Mouse (Mus musculus) hindbrain, embryonic 13.5 days (tissue): Measurements from ENCODE around the gene Clpb. TPM values are rescaled to one million over a fixed set of nuclear protein-coding genes. Genes with fewer than 3 reads are reported as not detected.

Experiments
- ATAC-seq: fragments of 200-750 bp; cut with Nextera tagmentation; 2 replicates; pipeline ENCODE4 v1.8.0; 2017; ENCODE audit warnings: moderate TSS enrichment; ENCODE audit not compliant: low FRiP score
- H3K27ac ChIP-seq: fragments of 300-500 bp; sonication (generic); 2 replicates; pipeline ENCODE4 v1.5.1; 2015; ENCODE audit warnings: inconsistent platforms, mild to moderate bottlenecking, moderate library complexity
- H3K27me3 ChIP-seq: fragments of 300-500 bp; sonication (generic); 2 replicates; pipeline ENCODE4 v1.6.1; 2015; ENCODE audit warnings: mild to moderate bottlenecking, inconsistent platforms
- H3K36me3 ChIP-seq: fragments of 300-500 bp; sonication (generic); 2 replicates; pipeline ENCODE4 v1.6.1; 2015; ENCODE audit warnings: mild to moderate bottlenecking, inconsistent platforms
- H3K4me1 ChIP-seq: fragments of 300-500 bp; sonication (generic); replicated peaks from 2 replicates; pipeline ENCODE4 v1.6.1; 2015; ENCODE audit warnings: inconsistent platforms
- H3K4me2 ChIP-seq: fragments of 300-500 bp; sonication (generic); 2 replicates; pipeline ENCODE4 v1.6.1; 2015; ENCODE audit warnings: inconsistent platforms, mild to moderate bottlenecking, moderate library complexity
- H3K4me3 ChIP-seq: fragments of 300-500 bp; sonication (generic); 2 replicates; pipeline ENCODE4 v1.5.1; 2015; ENCODE audit warnings: mild to moderate bottlenecking, inconsistent platforms
- H3K9ac ChIP-seq: fragments of 300-500 bp; sonication (generic); 2 replicates; pipeline ENCODE4 v1.6.1; 2015; ENCODE audit warnings: mild to moderate bottlenecking, inconsistent platforms
- H3K9me3 ChIP-seq: fragments of 300-500 bp; sonication (generic); 2 replicates; pipeline ENCODE4 v1.6.1; 2016; ENCODE audit warnings: inconsistent platforms
- WGBS: fragments of 180-500 bp; shearing (Covaris S2); methylation state at CpG from one replicate; pipeline ENCODE4 v1.1.7; 2015; 5-methylcytosine and 5-hydroxymethylcytosine counted together
- polyA plus RNA-seq: library from polyadenylated mRNA; unstranded; fragments of >200 nt; fragmentation: Nextera tagmentation; extraction: Ambion mirVana; gene quantifications from 2 replicates; pipeline ENCODE4 v1.2.1, GENCODE M21; 2015

Gene Clpb
- polyA plus RNA-seq, 1 experiment from 2014 or later: 34.6 TPM

DNA sequence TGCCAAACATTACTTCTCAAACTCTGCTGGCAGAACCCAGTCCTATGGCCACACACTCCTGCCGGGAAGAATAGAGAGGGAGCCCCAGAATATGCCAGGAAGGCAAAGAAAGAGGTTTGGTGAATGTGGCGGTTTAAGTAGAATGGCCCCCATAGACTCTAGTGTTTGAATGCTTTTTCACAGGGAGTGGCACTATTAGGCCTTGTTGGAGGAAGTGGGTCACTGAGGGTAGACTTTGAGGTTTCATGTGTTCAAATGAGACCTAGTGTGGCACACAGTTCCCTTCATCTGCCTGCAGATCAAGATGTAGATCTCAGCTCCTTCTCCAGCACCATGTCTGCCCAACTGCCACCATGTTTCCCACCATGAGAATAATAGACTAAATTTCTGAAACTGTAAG is 27.4 kb upstream of the Clpb start:
- H3K27me3 ChIP-seq: no peaks in the 10 kb centered on the region
- WGBS: 86% methylated on average over 2 of the region's 2 CpGs
- no peak overlapping the region for H3K4me2 ChIP-seq
- no peaks in the 10 kb centered on the region for H3K36me3 ChIP-seq
- no peak overlapping the region for H3K4me3 ChIP-seq
- H3K9ac ChIP-seq: no peak overlapping the region
- H3K9me3 ChIP-seq: no peaks in the 10 kb centered on the region
- no peaks in the 10 kb centered on the region for H3K4me1 ChIP-seq
- ATAC-seq: no peak
- H3K27ac ChIP-seq: no peak overlapping the region

DNA sequence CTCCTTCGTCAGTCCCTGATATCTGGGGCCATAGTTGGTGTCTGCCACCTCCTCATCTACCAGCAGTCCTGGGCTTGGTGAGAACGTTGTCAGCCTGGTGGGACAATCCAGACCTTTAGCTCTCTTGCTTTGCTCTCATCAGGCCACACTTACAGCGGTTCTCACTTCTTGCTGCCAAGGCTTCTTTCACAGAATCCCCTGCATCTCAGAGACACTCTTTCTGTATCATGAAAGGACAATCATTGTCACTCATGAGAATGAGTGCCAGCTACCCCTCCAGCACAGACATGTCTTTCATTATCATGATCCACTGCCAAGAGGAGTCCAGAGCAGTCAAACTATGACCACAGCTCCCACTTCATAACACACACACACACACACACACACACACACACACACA is 19.6 kb upstream of the Clpb start:
- no peak overlapping the region for H3K4me3 ChIP-seq
- H3K9me3 ChIP-seq: no peaks in the 10 kb centered on the region
- H3K4me2 ChIP-seq: no peak overlapping the region
- no peaks in the 10 kb centered on the region for H3K4me1 ChIP-seq
- 84% methylated on average over 3 of the region's 3 CpGs for WGBS
- H3K9ac ChIP-seq: no peak overlapping the region
- no peaks in the 10 kb centered on the region for H3K36me3 ChIP-seq
- no peaks in the 10 kb centered on the region for H3K27me3 ChIP-seq
- ATAC-seq: no peak
- no peak overlapping the region for H3K27ac ChIP-seq

DNA sequence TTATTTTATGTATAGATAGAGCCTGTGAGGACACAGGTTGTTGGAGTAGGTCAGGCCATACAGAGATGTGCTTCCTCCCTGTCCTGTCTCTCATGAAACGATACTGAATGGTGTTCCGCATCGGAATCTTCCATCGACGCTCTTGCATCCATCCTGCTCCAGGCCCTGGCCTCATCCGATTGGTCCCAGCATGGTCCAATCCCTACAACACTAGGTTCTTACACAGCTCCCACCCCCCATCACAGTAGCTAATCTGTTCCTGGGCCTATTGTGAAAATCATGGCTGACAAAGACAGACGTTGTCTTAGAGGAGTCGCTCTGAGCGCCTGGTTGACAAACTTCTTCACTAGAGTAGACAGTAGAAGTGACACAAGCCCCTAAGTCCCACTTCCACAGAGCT is 13.7 kb upstream of the Clpb start:
- Histone ChIP-seq H3K4me1 (no peaks in the 10 kb centered on the region), H3K9ac (no peak overlapping the region), H3K4me2 (no peak overlapping the region), H3K27me3 (no peaks in the 10 kb centered on the region), H3K36me3 (no peaks in the 10 kb centered on the region), H3K27ac (no peak overlapping the region), H3K9me3 (no peaks in the 10 kb centered on the region), H3K4me3 (no peak overlapping the region)
- ATAC-seq: no peak
- 83% methylated on average over 9 of the region's 9 CpGs for WGBS

DNA sequence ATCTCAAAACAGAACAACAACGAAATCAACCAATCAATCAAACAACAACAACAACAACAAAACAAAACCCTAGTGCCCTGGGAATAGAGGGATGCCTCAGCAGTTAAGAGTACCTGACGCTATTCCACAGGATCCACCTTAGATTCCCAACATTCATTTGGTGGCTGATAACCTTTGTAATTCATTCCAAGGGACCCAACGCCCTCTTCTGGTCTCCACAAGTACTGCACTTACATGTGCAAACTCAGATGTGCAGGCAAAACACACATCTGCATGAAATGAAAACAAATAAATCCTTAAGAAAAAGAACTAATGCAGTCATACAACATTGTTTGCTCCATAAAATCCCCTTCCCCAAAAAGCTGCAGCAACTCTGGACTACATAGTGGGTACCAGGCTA is 12.9 kb upstream of the Clpb start:
- H3K9me3 ChIP-seq: no peaks in the 10 kb centered on the region
- H3K4me3 ChIP-seq: no peak overlapping the region
- ATAC-seq: no peak
- WGBS: 36% methylated on average over 3 of the region's 3 CpGs
- no peaks in the 10 kb centered on the region for H3K27me3 ChIP-seq
- no peaks in the 10 kb centered on the region for H3K4me1 ChIP-seq
- H3K4me2 ChIP-seq: no peak overlapping the region
- H3K9ac ChIP-seq: no peak overlapping the region
- H3K27ac ChIP-seq: no peak overlapping the region
- H3K36me3 ChIP-seq: no peaks in the 10 kb centered on the region

- H3K27ac ChIP-seq: no peak overlapping the region
- WGBS: 60% methylated on average over 10 of the region's 10 CpGs
- H3K4me1 ChIP-seq: no peaks in the 10 kb centered on the region
- no peak overlapping the region for H3K4me2 ChIP-seq
- peak; percentile 78 for ATAC-seq
- H3K9me3 ChIP-seq: no peaks in the 10 kb centered on the region
- H3K4me3 ChIP-seq: no peak overlapping the region
- H3K9ac ChIP-seq: no peak overlapping the region
- 0 out of 2 replicates have a peak, but pooled peaks cover 3% of the 10 kb centered on the region for H3K27me3 ChIP-seq
- H3K36me3 ChIP-seq: no peaks in the 10 kb centered on the region
These were observed 9.7 kb upstream of the Clpb start for GRCm38 (mm10) chr7:101653681-101654209.

GRCm38 (mm10) chr7:101654936-101655335 is 8.5 kb upstream of the Clpb start:
- no peaks in the 10 kb centered on the region for H3K9me3 ChIP-seq
- H3K27ac ChIP-seq: no peak overlapping the region
- H3K4me3 ChIP-seq: no peak overlapping the region
- 0 out of 2 replicates have a peak, but pooled peaks cover 3% of the 10 kb centered on the region for H3K27me3 ChIP-seq
- H3K36me3 ChIP-seq: no peaks in the 10 kb centered on the region
- H3K4me2 ChIP-seq: no peak overlapping the region
- no peak overlapping the region for H3K9ac ChIP-seq
- no peak for ATAC-seq
- no peaks in the 10 kb centered on the region for H3K4me1 ChIP-seq
- WGBS: 75% methylated on average over 4 of the region's 4 CpGs

- Histone ChIP-seq H3K9me3 (no peaks in the 10 kb centered on the region), H3K36me3 (no peaks in the 10 kb centered on the region), H3K4me2 (no peak overlapping the region), H3K27ac (no peak overlapping the region), H3K27me3 (no peaks in the 10 kb centered on the region), H3K4me1 (peaks cover 28% of the 10 kb centered on the region), H3K9ac (no peak overlapping the region), H3K4me3 (no peak overlapping the region)
- 95% methylated on average over 1 of the region's 1 CpGs for WGBS
- ATAC-seq: no peak
These were observed 1.4 kb upstream of the Clpb start for GRCm38 (mm10) chr7:101662006-101662405.

- Histone ChIP-seq H3K27ac (no peak overlapping the region), H3K27me3 (no peaks in the 10 kb centered on the region), H3K9me3 (no peaks in the 10 kb centered on the region), H3K9ac (peak overlapping the region; percentile 53), H3K4me1 (peaks cover 37% of the 10 kb centered on the region), H3K4me2 (no peak overlapping the region; the same call in 1 of the 2 replicates), H3K4me3 (no peak overlapping the region), H3K36me3 (peaks cover 8% of the 10 kb centered on the region)
- 5% methylated on average over 3 of the region's 3 CpGs for WGBS
- no peak for ATAC-seq
These were observed 3.1 kb downstream of the Clpb start for GRCm38 (mm10) chr7:101666581-101666980.

GRCm38 (mm10) chr7:101671601-101672280 is 8.3 kb downstream of the Clpb start:
- Histone ChIP-seq H3K4me1 (peaks cover 32% of the 10 kb centered on the region), H3K4me2 (no peak overlapping the region), H3K36me3 (peaks cover 8% of the 10 kb centered on the region), H3K27ac (no peak overlapping the region), H3K4me3 (no peak overlapping the region), H3K27me3 (no peaks in the 10 kb centered on the region), H3K9me3 (no peaks in the 10 kb centered on the region), H3K9ac (no peak overlapping the region; the same call in 1 of the 2 replicates)
- WGBS: 81% methylated on average over 5 of the region's 5 CpGs
- no peak for ATAC-seq

DNA sequence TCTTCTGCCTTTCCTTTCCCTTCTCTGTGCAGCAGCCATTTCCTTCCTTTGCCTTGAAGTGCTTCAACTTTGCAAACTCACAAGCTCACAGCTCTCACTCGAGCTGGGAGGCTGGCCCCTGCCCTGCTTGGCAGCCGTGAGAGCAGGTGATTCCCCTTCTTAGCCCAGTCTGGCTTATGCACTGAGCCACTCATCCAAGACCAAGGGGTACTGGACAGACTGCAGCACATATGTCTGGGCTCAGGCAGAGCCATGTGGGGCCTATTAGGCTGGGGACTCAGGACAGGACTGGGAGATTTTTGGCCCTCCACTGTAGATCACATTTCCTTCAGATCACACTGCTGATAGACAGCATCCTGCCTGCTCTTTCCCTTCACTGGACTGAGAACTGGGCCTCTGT is 10.1 kb downstream of the Clpb start:
- Histone ChIP-seq H3K9me3 (no peaks in the 10 kb centered on the region), H3K27me3 (no peaks in the 10 kb centered on the region), H3K4me2 (no peak overlapping the region), H3K4me3 (no peak overlapping the region), H3K27ac (no peak overlapping the region), H3K36me3 (peaks cover 8% of the 10 kb centered on the region), H3K9ac (peak overlapping the region; percentile 39; the same call in 1 of the 2 replicates), H3K4me1 (peaks cover 31% of the 10 kb centered on the region)
- 45% methylated on average over 2 of the region's 2 CpGs for WGBS
- ATAC-seq: no peak

GRCm38 (mm10) chr7:101676033-101676761 is 12.8 kb downstream of the Clpb start:
- Histone ChIP-seq H3K4me3 (no peak overlapping the region), H3K9me3 (no peaks in the 10 kb centered on the region), H3K4me2 (no peak overlapping the region), H3K36me3 (no peaks in the 10 kb centered on the region), H3K27me3 (no peaks in the 10 kb centered on the region), H3K4me1 (peaks cover 35% of the 10 kb centered on the region), H3K9ac (peak overlapping the region; percentile 46), H3K27ac (peak overlapping the region; percentile 26; the same call in 1 of the 2 replicates)
- 33% methylated on average over 6 of the region's 6 CpGs for WGBS
- ATAC-seq: no peak

- no peak for ATAC-seq
- Histone ChIP-seq H3K9ac (peak overlapping the region; percentile 58), H3K4me3 (no peak overlapping the region), H3K27ac (peak overlapping the region; percentile 26; the same call in 1 of the 2 replicates), H3K36me3 (no peaks in the 10 kb centered on the region), H3K4me2 (no peak overlapping the region), H3K4me1 (peaks cover 41% of the 10 kb centered on the region), H3K9me3 (no peaks in the 10 kb centered on the region), H3K27me3 (no peaks in the 10 kb centered on the region)
- 20% methylated on average over 3 of the region's 3 CpGs for WGBS
These were observed 13.4 kb downstream of the Clpb start for GRCm38 (mm10) chr7:101676762-101677308.
